Mouse (Mus musculus): Measurements from ENCODE around the gene Tle3.

DNA sequence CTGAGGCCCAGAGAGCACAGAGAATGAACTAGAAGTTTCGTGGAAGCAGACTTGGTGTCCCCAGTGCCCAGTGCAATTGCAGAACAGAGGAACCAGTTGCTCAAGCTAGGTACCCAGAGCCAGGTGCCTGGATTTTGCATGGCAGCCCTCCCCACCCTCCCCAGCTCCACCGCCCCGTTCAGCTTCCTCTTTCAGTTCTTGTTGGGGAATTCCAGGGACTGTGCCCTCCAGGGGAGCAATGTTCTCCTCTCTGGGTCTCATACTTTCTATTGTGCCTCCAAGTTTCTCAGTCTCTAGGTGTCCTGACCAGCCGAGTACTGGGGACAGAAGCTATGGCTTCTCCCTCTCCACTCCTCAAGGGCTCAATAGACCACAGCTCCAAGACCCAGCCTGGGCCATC is 59.7 kb downstream of the Tle3 start:
- TF ChIP-seq CTCF (IDR thresholded peaks at IDR 0.05; ENCODE audit: control insufficient read depth, insufficient read depth, low read length) (no peak), POLR2A (IDR thresholded peaks at IDR 0.05; ENCODE audit: borderline replicate concordance, control insufficient read depth, low read depth, low read length) (no peak)

Measured in bone marrow, adult 2 months (tissue).